Mouse (Mus musculus): Measurements from ENCODE around the gene Nkx2-5. TPM values are rescaled to one million over a fixed set of nuclear protein-coding genes. Genes with fewer than 3 reads are reported as not detected.
A peak's percentile ranks its signal among the peaks of the same experiment; 100 is the strongest.

Nkx2-5 gene
- polyA plus RNA-seq, 3 experiments from 2014 or later: not detected

- no peak for ATAC-seq
Observed at GRCm38 (mm10) chr17:26849746-26850357, 5.0 kb upstream of the Nkx2-5 start.

- no peak for ATAC-seq
Observed at GRCm38 (mm10) chr17:26849106-26849745, 4.4 kb upstream of the Nkx2-5 start.

DNA sequence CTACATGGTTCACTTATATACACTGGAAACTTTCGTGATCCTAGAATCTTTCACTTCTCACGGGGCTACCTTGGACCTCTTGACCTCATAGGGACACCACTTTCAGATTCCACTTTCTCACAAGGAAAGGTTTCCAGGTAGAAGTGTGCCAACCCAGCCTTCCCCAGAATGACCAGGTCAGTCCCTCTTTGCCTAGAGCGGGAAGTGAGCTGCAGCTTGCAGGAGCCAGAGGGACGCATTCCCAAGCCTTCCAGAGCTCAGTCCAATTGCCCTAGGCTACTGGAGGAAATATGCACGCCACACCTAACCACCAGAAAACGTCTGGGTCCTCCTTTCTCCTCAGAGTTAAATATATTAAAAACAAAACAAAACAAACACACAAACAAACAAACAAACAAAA is 3.4 kb upstream of the Nkx2-5 start:
- no peak for ATAC-seq

DNA sequence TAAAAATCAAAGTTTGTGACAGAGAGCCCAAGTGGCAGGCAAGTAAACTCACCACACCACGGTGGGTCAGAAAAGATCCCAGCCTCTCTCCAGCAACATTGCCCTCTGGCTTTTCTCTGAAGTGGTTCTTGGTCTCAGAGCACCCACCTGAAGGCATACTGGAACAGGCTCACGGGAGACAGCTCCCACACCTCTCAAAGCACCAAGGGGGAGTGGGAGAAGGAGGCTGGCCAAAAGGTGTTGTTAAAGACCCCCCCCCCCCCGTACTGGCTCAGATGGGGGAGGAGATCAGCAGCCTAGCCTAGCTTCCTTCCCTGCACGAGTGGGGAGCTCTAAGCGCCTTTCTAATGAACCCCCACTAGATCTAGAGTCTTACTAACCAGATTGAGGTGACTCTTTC is 3.0 kb upstream of the Nkx2-5 start:
- ATAC-seq: no peak

GRCm38 (mm10) chr17:26846411-26846810 is 1.6 kb upstream of the Nkx2-5 start:
- no peak for ATAC-seq

GRCm38 (mm10) chr17:26845149-26846050 is 591 bp upstream of the Nkx2-5 start:
- ATAC-seq: no peak

DNA sequence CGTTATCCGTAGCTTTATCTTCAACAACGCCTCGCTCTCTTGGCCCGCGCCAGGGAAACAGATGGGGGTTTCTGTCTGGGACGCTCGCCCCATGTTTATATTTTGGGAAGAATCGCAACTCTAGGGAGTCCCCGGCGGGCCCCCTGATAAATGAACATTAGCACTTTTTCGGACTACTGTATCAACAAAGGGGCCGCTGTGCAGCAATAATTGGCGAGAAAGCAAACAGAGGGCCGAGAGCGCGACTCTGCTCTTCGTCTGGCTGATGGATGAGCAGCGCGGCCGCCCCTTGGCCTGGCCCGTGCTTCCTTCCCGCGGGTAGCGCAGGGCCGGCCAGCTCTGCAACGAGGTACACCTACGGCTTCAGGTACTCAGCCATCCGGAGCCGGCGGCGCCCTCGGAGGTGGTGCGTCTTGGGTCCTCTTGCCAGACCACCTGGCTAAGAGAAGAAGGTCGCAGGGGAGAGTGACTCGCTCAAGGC is 398 bp downstream of the Nkx2-5 start:
- ATAC-seq: no peak

DNA sequence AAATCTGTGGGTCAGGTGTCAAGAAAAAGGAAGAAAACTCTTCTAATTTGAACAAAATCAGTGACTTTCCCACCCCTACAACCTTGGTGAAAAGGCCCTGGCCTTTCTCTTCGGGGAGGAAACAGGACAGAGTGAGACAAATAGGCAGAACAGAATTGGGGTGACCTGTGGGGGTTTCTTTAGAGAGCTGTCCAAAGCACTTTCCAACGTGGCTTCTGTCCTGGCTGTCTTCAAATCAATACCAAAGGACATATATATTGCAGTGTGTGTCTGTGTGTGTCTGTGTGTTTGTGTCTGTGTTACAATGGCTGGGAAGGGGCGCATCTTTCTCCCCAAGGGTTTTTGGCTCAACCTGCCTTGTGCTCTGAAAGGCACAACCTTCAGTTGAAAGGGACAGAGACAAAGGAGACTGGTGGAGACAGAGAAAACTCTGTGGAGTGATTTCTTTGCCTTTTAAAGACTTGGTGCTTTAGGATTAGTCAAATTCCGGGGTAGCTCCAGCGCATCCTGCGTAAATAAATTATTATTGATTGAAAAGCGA is 1.0 kb downstream of the Nkx2-5 start:
- ATAC-seq: no peak

DNA sequence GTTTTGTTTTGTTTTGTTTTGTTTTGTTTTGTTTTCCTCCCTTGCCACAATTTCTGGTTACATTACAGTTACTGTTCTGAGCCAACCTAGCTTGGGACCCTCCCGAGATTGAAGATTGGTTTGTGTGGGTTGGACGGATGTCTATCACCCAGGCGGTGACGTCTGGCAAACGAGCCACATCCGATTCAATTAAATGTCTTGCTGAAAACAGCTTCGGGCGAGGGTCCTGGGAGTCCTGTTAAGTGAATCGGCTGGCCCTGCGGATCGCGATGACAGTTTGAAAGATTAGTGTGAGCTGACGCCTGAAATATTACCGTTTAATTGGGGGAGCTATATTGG is 1.6 kb downstream of the Nkx2-5 start:
- peak; percentile 50 for ATAC-seq

DNA sequence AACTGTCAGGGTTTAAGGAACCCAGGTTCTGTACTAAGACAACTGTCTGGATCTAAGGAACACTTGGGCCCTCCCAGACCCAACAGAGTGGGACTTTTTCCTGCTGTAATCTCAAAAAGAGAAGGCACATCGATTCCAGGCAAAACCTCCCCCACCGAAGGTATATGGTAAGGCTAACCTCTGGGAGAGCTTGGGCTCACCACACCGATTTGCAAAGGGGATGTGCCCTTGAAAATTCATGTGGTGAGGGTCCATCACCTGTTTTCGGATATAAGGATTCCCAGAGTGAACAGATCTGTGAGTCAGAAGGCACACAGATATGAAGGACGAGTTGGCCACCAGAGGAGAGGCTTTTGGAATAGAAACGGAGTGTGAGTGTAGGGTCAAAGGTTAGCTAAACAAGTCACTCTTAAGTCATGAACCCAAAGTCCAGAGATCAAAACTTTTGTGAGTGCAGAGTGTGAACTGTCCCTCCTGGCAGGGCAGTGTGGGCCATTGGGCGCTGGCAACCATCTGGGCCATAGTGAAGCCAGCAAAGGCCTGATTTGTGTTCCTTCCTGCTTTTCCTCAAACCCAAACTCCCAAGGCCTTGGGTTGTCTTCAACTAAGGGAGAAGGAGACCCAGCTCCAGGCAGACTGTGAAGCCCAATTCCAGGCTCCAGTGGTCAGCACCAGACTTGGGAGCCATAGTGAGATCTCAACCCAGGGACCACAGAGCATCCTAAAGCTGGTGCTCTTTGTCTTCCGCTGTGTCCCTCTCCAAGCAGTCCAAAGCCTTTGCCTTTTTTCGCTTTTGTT is 2.2 kb downstream of the Nkx2-5 start:
- no peak for ATAC-seq

GRCm38 (mm10) chr17:26841981-26842380 is 2.8 kb downstream of the Nkx2-5 start:
- ATAC-seq: no peak

GRCm38 (mm10) chr17:26840922-26841731 is 3.7 kb downstream of the Nkx2-5 start:
- ATAC-seq: no peak

DNA sequence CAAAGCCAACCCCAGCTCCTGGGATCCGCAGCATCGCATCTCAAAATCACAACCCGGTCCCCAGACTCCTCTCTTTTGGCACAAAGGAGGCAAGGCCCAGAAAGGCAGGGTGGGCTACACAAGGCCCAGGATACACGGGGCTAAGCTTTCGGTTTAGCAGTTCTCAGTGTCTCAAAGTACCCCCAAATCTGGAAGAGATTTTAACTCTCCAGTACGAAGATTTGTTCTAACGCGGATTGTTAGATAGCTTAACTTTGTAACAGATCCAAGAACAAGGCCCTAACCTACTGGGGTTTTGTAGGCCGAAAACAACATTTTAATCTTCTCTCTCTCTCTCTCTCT is 4.4 kb downstream of the Nkx2-5 start:
- no peak for ATAC-seq

GRCm38 (mm10) chr17:26839718-26840438 is 4.9 kb downstream of the Nkx2-5 start:
- no peak for ATAC-seq

GRCm38 (mm10) chr17:26838911-26839717 is 5.7 kb downstream of the Nkx2-5 start:
- ATAC-seq: no peak

- no peak for ATAC-seq
Observed at GRCm38 (mm10) chr17:26838191-26838910, 6.5 kb downstream of the Nkx2-5 start.

DNA sequence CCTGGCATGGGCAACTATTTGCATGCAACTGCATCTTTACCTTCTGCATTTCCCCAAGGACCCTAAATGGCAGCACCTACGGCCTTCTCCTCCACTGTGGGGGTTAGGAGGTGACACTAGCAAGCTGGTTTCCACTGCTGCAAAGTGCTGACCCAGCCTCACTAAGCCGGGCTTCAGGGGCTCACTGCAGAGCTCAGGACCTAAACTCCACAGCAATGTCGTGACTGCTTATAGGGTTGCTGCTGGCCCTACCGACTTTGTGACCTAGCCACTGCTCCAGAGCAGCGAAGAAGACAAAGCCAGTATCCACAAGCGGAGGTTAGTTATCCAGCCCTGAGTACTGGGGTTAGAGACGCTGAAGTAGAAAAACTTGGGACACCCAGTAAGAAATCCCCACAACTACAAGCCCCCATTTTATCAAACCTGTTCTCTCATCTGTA is 7.2 kb downstream of the Nkx2-5 start:
- ATAC-seq: no peak

GRCm38 (mm10) chr17:26836786-26837545 is 7.8 kb downstream of the Nkx2-5 start:
- no peak for ATAC-seq

DNA sequence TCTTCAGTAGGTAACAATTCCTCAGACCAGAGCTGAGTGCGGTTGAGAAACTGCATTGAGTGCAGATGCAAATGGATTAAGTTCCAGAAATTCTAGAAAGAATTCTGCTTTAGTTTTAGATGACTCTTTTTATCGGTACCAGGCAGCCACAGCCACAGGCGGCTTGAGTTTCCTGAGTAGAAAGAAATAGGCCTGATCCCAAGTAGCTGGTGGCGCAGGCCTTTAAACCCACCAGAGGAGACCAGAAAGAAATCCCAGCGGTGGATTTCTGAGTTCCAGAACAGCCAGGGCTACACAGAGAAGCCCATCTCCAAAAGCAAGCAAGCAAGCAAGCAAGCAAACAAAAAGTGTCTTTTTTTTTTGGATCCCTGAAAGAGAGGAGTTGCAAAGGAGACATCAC is 8.4 kb downstream of the Nkx2-5 start:
- ATAC-seq: no peak

Measured in inflammation-experienced regulatory T-cells, adult 6 months (primary cell).